Mouse (Mus musculus) brain, embryonic 14.5 days (tissue): ENCODE measurements around the gene Tmem114.

Experiments used
- CTCF ChIP-seq: fragments of 200-500 bp; IDR thresholded peaks from 2 replicates; pipeline ENCODE4 v1.5.1; 2012; ENCODE audit warnings: inconsistent platforms, mild to moderate bottlenecking, moderate library complexity, borderline replicate concordance; ENCODE audit not compliant: insufficient read depth, insufficient read length; ENCODE audit errors: extremely low read depth
- POLR2A ChIP-seq: fragments of 200-500 bp; IDR thresholded peaks from 2 replicates; pipeline ENCODE4 v1.6.1; 2012; ENCODE audit warnings: mild to moderate bottlenecking, inconsistent platforms, borderline replicate concordance; ENCODE audit not compliant: poor library complexity, insufficient read depth, insufficient read length, severe bottlenecking; ENCODE audit errors: extremely low read depth

- TF ChIP-seq CTCF, result peak; percentile 80
- no peak for TF ChIP-seq POLR2A
Observed at GRCm38 (mm10) chr16:8459098-8459497, 34.2 kb upstream of the Tmem114 start.
